Mouse (Mus musculus) hindbrain, embryonic 10.5 days (tissue): Measurements from ENCODE around the gene Immp2l. TPM values are rescaled to one million over a fixed set of nuclear protein-coding genes. Genes with fewer than 3 reads are reported as not detected.
"Not testable (repeated sequence)": the region's sequence is repeated elsewhere in the genome, so short reads cannot be mapped to it uniquely, and the experiment has no call there.

Source experiments
- DNase-seq: peaks from one replicate; pipeline ENCODE4 v3.0.0-alpha.2; 2017; ENCODE audit warnings: low spot score
- H3K27ac ChIP-seq: fragments of 300-500 bp; sonication (generic); 2 replicates; pipeline ENCODE4 v1.5.1; 2016; ENCODE audit warnings: mild to moderate bottlenecking, moderate library complexity
- H3K27me3 ChIP-seq: fragments of 300-500 bp; sonication (generic); 2 replicates; pipeline ENCODE4 v1.6.1; 2016; ENCODE audit warnings: mild to moderate bottlenecking; ENCODE audit not compliant: poor library complexity, insufficient read depth, severe bottlenecking
- H3K36me3 ChIP-seq: fragments of 300-500 bp; sonication (generic); 2 replicates; pipeline ENCODE4 v1.6.1; 2016; ENCODE audit warnings: mild to moderate bottlenecking, moderate library complexity
- H3K4me1 ChIP-seq: fragments of 300-500 bp; sonication (generic); replicated peaks from 2 replicates; pipeline ENCODE4 v1.6.1; 2016; ENCODE audit warnings: mild to moderate bottlenecking
- H3K4me3 ChIP-seq: fragments of 300-500 bp; sonication (generic); 2 replicates; pipeline ENCODE4 v1.5.1; 2016; ENCODE audit warnings: mild to moderate bottlenecking, moderate library complexity
- H3K9me3 ChIP-seq: fragments of 300-500 bp; sonication (generic); 2 replicates; pipeline ENCODE4 v1.6.1; 2016; ENCODE audit warnings: mild to moderate bottlenecking, moderate library complexity
- WGBS: fragments of 180-500 bp; shearing (Covaris S2); methylation state at CpG from one replicate; pipeline ENCODE4 v1.1.7; 2016; 5-methylcytosine and 5-hydroxymethylcytosine counted together
- polyA plus RNA-seq: library from polyadenylated mRNA; unstranded; fragments of >200 nt; fragmentation: Nextera tagmentation; extraction: Ambion mirVana; gene quantifications from 2 replicates; pipeline ENCODE4 v1.2.1, GENCODE M21; 2016

Immp2l gene
- polyA plus RNA-seq, 1 experiment from 2014 or later, result 6.9 TPM

GRCm38 (mm10) chr12:41728467-41728866, 704.6 kb downstream of the Immp2l start:
- no peak for DNase-seq
- Histone ChIP-seq H3K27me3 (no peaks in the 10 kb centered on the region), H3K4me1 (no peaks in the 10 kb centered on the region), H3K27ac (no peak overlapping the region), H3K4me3 (no peak overlapping the region), H3K36me3 (no peaks in the 10 kb centered on the region), H3K9me3 (no peaks in the 10 kb centered on the region)
- 73% methylated on average over 1 of the region's 1 CpGs for WGBS

- H3K4me3 ChIP-seq, result no peak overlapping the region
- 100% methylated on average over 1 of the region's 1 CpGs for WGBS
- no peaks in the 10 kb centered on the region for H3K27me3 ChIP-seq
- H3K9me3 ChIP-seq, result no peaks in the 10 kb centered on the region
- DNase-seq, result no peak
- no peaks in the 10 kb centered on the region for H3K4me1 ChIP-seq
- H3K36me3 ChIP-seq, result no peaks in the 10 kb centered on the region
- no peak overlapping the region for H3K27ac ChIP-seq
Measured at GRCm38 (mm10) chr12:41729780-41730179, 705.9 kb downstream of the Immp2l start.

- Histone ChIP-seq H3K27me3 (no peaks in the 10 kb centered on the region), H3K36me3 (no peaks in the 10 kb centered on the region), H3K9me3 (no peaks in the 10 kb centered on the region), H3K4me1 (no peaks in the 10 kb centered on the region), H3K27ac (no peak overlapping the region), H3K4me3 (no peak overlapping the region)
- no peak for DNase-seq
Measured at GRCm38 (mm10) chr12:41733168-41733567, 709.3 kb downstream of the Immp2l start.

GRCm38 (mm10) chr12:41742887-41743286, 719.0 kb downstream of the Immp2l start:
- Histone ChIP-seq H3K4me3 (no peak overlapping the region), H3K27me3 (no peaks in the 10 kb centered on the region), H3K4me1 (no peaks in the 10 kb centered on the region), H3K36me3 (no peaks in the 10 kb centered on the region), H3K9me3 (0 out of 2 replicates have a peak, but pooled peaks cover 4% of the 10 kb centered on the region), H3K27ac (no peak overlapping the region)
- no peak for DNase-seq
- 75% methylated on average over 3 of the region's 3 CpGs for WGBS

GRCm38 (mm10) chr12:41763396-41763795, 739.5 kb downstream of the Immp2l start:
- H3K27ac ChIP-seq, result no peak overlapping the region
- no peak overlapping the region for H3K4me3 ChIP-seq
- H3K36me3 ChIP-seq, result no peaks in the 10 kb centered on the region
- H3K9me3 ChIP-seq, result no peaks in the 10 kb centered on the region
- no peak for DNase-seq
- H3K4me1 ChIP-seq, result no peaks in the 10 kb centered on the region
- H3K27me3 ChIP-seq, result no peaks in the 10 kb centered on the region
- 79% methylated on average over 3 of the region's 3 CpGs for WGBS

- 82% methylated on average over 3 of the region's 3 CpGs for WGBS
- Histone ChIP-seq H3K4me3 (no peak overlapping the region), H3K9me3 (no peaks in the 10 kb centered on the region), H3K4me1 (no peaks in the 10 kb centered on the region), H3K36me3 (no peaks in the 10 kb centered on the region), H3K27ac (no peak overlapping the region), H3K27me3 (no peaks in the 10 kb centered on the region)
- no peak for DNase-seq
Measured at GRCm38 (mm10) chr12:41773961-41774360, 750.1 kb downstream of the Immp2l start.

GRCm38 (mm10) chr12:41774623-41775323, 750.9 kb downstream of the Immp2l start:
- Histone ChIP-seq H3K36me3 (no peaks in the 10 kb centered on the region), H3K9me3 (no peaks in the 10 kb centered on the region), H3K27ac (no peak overlapping the region), H3K27me3 (no peaks in the 10 kb centered on the region), H3K4me3 (no peak overlapping the region), H3K4me1 (no peaks in the 10 kb centered on the region)
- 89% methylated on average over 5 of the region's 5 CpGs for WGBS
- DNase-seq, result no peak

GRCm38 (mm10) chr12:41777762-41778161, 753.9 kb downstream of the Immp2l start:
- not testable (repeated sequence) for H3K36me3 ChIP-seq, H3K4me3 ChIP-seq, DNase-seq, H3K27me3 ChIP-seq, H3K9me3 ChIP-seq, H3K4me1 ChIP-seq, H3K27ac ChIP-seq
- WGBS, result no CpG with 5 or more reads among the region's 4 CpGs

- not testable (repeated sequence) for H3K4me1 ChIP-seq, H3K27ac ChIP-seq, DNase-seq, H3K27me3 ChIP-seq, H3K36me3 ChIP-seq, H3K9me3 ChIP-seq, H3K4me3 ChIP-seq
- WGBS, result 82% methylated on average over 1 of the region's 1 CpGs
Measured at GRCm38 (mm10) chr12:41793681-41794080, 769.8 kb downstream of the Immp2l start.

- no peaks in the 10 kb centered on the region for H3K27me3 ChIP-seq
- H3K27ac ChIP-seq, result no peak overlapping the region
- 91% methylated on average over 6 of the region's 6 CpGs for WGBS
- H3K9me3 ChIP-seq, result no peaks in the 10 kb centered on the region
- H3K36me3 ChIP-seq, result no peaks in the 10 kb centered on the region
- no peak for DNase-seq
- no peak overlapping the region for H3K4me3 ChIP-seq
- H3K4me1 ChIP-seq, result no peaks in the 10 kb centered on the region
Measured at GRCm38 (mm10) chr12:41829517-41829916, 805.6 kb downstream of the Immp2l start.

GRCm38 (mm10) chr12:41831731-41832130, 807.8 kb downstream of the Immp2l start:
- Histone ChIP-seq H3K27ac (no peak overlapping the region), H3K36me3 (no peaks in the 10 kb centered on the region), H3K9me3 (no peaks in the 10 kb centered on the region), H3K4me3 (no peak overlapping the region), H3K4me1 (no peaks in the 10 kb centered on the region), H3K27me3 (no peaks in the 10 kb centered on the region)
- no peak for DNase-seq
- whole genome bisulfite sequencing, result 86% methylated on average over 7 of the region's 7 CpGs

- H3K27me3 ChIP-seq, result no peaks in the 10 kb centered on the region
- no peak for DNase-seq
- no peak overlapping the region for H3K27ac ChIP-seq
- no peak overlapping the region for H3K4me3 ChIP-seq
- H3K9me3 ChIP-seq, result no peaks in the 10 kb centered on the region
- H3K4me1 ChIP-seq, result no peaks in the 10 kb centered on the region
- H3K36me3 ChIP-seq, result no peaks in the 10 kb centered on the region
- WGBS, result 84% methylated on average over 2 of the region's 2 CpGs
Measured at GRCm38 (mm10) chr12:41834646-41835045, 810.8 kb downstream of the Immp2l start.

- DNase-seq, result no peak
- WGBS, result 70% methylated on average over 6 of the region's 6 CpGs
- Histone ChIP-seq H3K27ac (no peak overlapping the region), H3K4me1 (no peaks in the 10 kb centered on the region), H3K36me3 (no peaks in the 10 kb centered on the region), H3K27me3 (no peaks in the 10 kb centered on the region), H3K9me3 (no peaks in the 10 kb centered on the region), H3K4me3 (no peak overlapping the region)
Measured at GRCm38 (mm10) chr12:41838334-41838847, 814.5 kb downstream of the Immp2l start.

GRCm38 (mm10) chr12:41839241-41839640, 815.4 kb downstream of the Immp2l start:
- Histone ChIP-seq H3K27me3 (no peaks in the 10 kb centered on the region), H3K4me1 (no peaks in the 10 kb centered on the region), H3K9me3 (no peaks in the 10 kb centered on the region), H3K36me3 (no peaks in the 10 kb centered on the region), H3K27ac (no peak overlapping the region), H3K4me3 (no peak overlapping the region)
- no peak for DNase-seq
- 90% methylated on average over 2 of the region's 2 CpGs for WGBS
